9 mouse cellular contexts compared by ENCODE assay signal in the genomic region with DNA sequence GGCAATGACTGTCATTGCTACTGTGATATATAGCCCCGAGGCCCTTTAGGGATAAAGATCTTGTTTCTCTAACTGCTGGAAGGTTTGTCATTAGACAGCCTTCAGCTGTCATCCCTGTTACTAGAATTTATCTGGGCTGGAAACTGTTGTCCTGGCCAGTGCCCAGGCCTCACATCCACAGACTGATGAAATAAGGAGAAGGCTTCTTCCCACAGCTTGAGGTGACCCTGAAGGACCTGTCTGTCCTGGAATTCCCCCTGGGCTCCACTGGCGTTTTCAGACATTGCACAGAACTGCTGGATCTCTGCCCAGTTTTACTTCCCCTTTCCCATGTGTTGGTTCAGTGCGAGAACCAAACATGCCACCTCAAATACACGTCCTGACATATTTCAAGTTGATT.
A peak's percentile ranks its signal among the peaks of the same experiment; 100 is the strongest.
DNase-seq lines count a peak whose midpoint lies in the region; ATAC-seq lines count a peak whose summit lies in the region.
"Had no signal": no experiment of that assay in that cellular context is flagged by ENCODE, and none has a peak within 500 bp of the region (broad histone marks: within the 10 kb centered on the region; RNA-seq: fewer than 3 reads in every experiment).

No protein-coding gene starts in this region.

- peak; percentile 96 to 97 for ATAC-seq in hematopoietic stem cell, adult 5-6 weeks (replicated peaks in 1 of 2; ENCODE audit: insufficient read depth in 1 of 2, low FRiP score in 2 of 2, low TSS enrichment in 1 of 2, low read depth in 1 of 2, poor library complexity in 2 of 2, severe bottlenecking in 2 of 2)

- peak; percentile 5 for DNase-seq in gastrocnemius, postnatal 25 days
- no peak for DNase-seq in gastrocnemius, postnatal 4 days (ENCODE audit: low spot score in 2 of 2)
- peak; percentile 70 for DNase-seq in 3T3-L1 (ENCODE audit: low read depth, low spot score)
- peak; percentile 68 for DNase-seq in adrenal gland, postnatal 14 days
- no peak for DNase-seq in retina, postnatal 1 day
- DNase-seq in left cerebral cortex, adult 9 months (ENCODE audit: low spot score in 2 of 2): no peak
- no peak for DNase-seq in spleen, postnatal 14 days (ENCODE audit: low spot score in 2 of 2)
- DNase-seq: liver, embryonic 13.5 days had no signal

Comparison
In these comparisons a context has a peak if more than half of its experiments do, and no peak if none do; other contexts are left out.
1. DNase-seq: peak in gastrocnemius, postnatal 25 days (single experiment), 3T3-L1 (single experiment) and adrenal gland, postnatal 14 days (single experiment); none in gastrocnemius, postnatal 4 days (0 of 2), retina, postnatal 1 day (single experiment), left cerebral cortex, adult 9 months (0 of 2) and spleen, postnatal 14 days (0 of 2).